Mouse (Mus musculus): ENCODE results near the gene Ddt. TPM values are rescaled to one million over a fixed set of nuclear protein-coding genes. Genes with fewer than 3 reads are reported as not detected.
A peak's percentile ranks its signal among the peaks of the same experiment; 100 is the strongest.
"Not testable (repeated sequence)": the region's sequence is repeated elsewhere in the genome, so short reads cannot be mapped to it uniquely, and the experiment has no call there.

Ddt gene
- total RNA-seq, 2 experiments from 2014 or later, result 33.2 to 36.8 TPM

DNA sequence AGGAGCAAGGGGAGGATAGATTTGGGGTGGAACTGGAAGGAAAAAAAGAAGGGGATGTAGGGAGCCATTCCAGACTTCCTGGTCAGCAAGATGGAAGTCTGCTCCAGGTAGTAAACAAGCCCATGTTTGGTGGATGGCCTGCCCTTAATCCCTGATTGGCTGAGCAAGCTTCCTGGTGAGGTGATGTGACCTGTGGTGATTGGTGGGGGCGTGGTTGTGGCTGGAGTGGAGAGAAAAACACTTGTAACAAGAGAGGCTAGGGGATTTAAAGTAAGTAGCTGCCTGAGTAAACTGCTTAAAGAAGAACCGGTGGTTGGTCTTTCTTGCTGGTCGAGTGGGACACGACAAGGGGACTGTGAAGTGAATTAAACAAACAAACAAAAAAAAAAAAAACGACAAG lies 5.5 kb downstream of the Ddt start:
- not testable (repeated sequence) for DNase-seq

GRCm38 (mm10) chr10:75766856-75767255 lies 6.4 kb downstream of the Ddt start:
- no peak for DNase-seq

- DNase-seq, result peak; percentile 78
Observed at GRCm38 (mm10) chr10:75764519-75765473, 8.4 kb downstream of the Ddt start.

- DNase-seq, result peak; percentile 98
Observed at GRCm38 (mm10) chr10:75763682-75764518, 9.3 kb downstream of the Ddt start, which contains the start of gene Cabin1. TSS of gene Cabin1 (minus strand) at chr10:75764341.

GRCm38 (mm10) chr10:75762413-75762812 lies 10.8 kb downstream of the Ddt start:
- DNase-seq, result no peak

DNA sequence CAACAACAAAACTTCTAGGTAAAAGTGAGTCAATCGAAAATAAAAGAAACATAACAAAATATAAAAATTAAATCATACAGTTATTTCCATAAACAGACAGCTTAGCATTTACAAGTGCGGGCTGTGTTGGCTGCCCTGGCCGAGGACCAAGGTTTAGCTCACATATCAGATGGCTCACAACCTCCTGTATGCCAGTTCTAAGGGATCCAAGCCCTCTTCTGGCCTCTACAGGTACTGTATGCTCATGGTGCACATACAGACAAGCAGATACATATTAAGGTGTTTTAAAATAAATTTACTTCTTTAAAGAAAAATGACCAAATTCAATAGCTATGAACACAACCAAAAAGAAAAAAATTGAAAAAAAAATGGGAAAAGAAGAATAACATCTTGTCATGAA lies 12.9 kb downstream of the Ddt start:
- no peak for DNase-seq

DNA sequence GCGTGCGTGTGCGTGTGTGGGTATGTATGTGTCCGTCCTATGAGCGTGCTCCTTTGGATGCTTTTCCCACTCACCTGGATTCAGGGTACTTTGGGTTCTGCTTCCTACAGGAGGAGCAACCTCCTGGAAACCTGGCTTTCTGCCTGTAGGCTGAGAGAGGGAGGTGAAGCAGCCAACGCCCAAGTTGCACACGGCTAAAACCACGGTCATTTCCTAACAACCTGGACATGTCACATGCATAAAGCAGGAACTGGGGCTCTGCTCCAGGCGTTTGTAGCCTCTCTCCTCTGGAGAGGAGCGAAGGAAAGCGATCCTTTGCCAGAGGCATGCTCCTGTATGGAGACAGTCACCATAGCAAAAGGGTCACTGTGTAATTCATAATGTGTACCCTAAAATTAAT lies 16.5 kb downstream of the Ddt start:
- DNase-seq, result no peak

- peak; percentile 88 for DNase-seq
Observed at GRCm38 (mm10) chr10:75744017-75744416, 29.2 kb downstream of the Ddt start.

GRCm38 (mm10) chr10:75743369-75743768 lies 29.8 kb downstream of the Ddt start:
- no peak for DNase-seq

DNA sequence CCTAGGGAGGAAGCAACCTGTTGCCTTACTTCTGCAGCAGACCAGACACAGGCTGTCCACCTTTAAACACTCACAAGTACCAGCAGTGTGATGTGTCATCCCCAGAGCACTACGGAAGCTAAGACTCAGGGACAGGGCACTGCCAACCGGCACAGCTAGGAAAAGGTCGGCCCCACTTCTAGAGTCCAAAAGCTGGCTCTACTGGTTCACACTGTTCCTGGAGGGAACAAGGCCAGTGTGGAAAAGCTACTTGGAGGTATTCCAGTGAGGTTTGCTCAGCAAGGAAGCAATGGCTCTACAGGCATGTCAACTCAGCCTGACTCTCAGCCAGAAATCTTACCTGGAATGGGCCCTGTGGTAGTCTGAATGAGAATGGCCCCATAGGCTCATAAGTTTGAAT lies 32.3 kb downstream of the Ddt start:
- no peak for DNase-seq

- no peak for DNase-seq
Observed at GRCm38 (mm10) chr10:75725449-75725848, 47.8 kb downstream of the Ddt start.

Other genes with a start within 250 kb of the Ddt start
- 1 to 10 TPM; 1.5 TPM for gene Lrrc75b, start 213.1 kb downstream of the Ddt start, total RNA-seq (2021)
- gene Ggt1, start 211.8 kb downstream of the Ddt start, total RNA-seq (2021), result under 1 TPM in 1 of 2 experiments, not detected in 1; 0.38 TPM
- 1 to 10 TPM; 8.4 to 9.3 TPM for gene Ggt5, start 184.1 kb downstream of the Ddt start, total RNA-seq (2021)
- gene Susd2, start 129.4 kb downstream of the Ddt start, total RNA-seq (2021), result 1 to 10 TPM; 4.7 to 4.9 TPM
- 10 to 100 TPM; 35.8 to 37.1 TPM for gene Cabin1, start 9.1 kb downstream of the Ddt start, total RNA-seq (2021)
- not detected for gene Gm20441, start 7.5 kb upstream of the Ddt start, total RNA-seq (2021)
- 1 to 10 TPM; 1.2 to 1.3 TPM for gene Gstt3, start 8.0 kb upstream of the Ddt start, total RNA-seq (2021)
- gene Gstt1, start 25.2 kb upstream of the Ddt start, total RNA-seq (2021), result 1 to 10 TPM; 3.5 to 4.4 TPM
- gene Gstt4, start 49.1 kb upstream of the Ddt start, total RNA-seq (2021), result not detected
- 1 to 10 TPM; 8.7 to 9.6 TPM for gene Gstt2, start 64.0 kb upstream of the Ddt start, total RNA-seq (2021)
- 100 to 1,000 TPM; 422 to 490 TPM for gene Mif, start 86.8 kb upstream of the Ddt start, total RNA-seq (2021)
- gene Derl3, start 120.0 kb upstream of the Ddt start, total RNA-seq (2021), result under 1 TPM in 1 of 2 experiments, not detected in 1; 0.21 TPM
- gene Smarcb1, start 148.2 kb upstream of the Ddt start, total RNA-seq (2021), result 10 to 100 TPM; 54.2 to 56.5 TPM
- gene Chchd10, start 159.7 kb upstream of the Ddt start, total RNA-seq (2021), result 100 to 1,000 TPM; 882 to 898 TPM
- gene Mmp11, start 163.1 kb upstream of the Ddt start, total RNA-seq (2021), result 10 to 100 TPM in 1 of 2 experiments, 1 to 10 TPM in 1; 10.0 to 12.7 TPM
- gene Gm867, start 167.3 kb upstream of the Ddt start, total RNA-seq (2021), result not detected
- not detected for gene Vpreb3, start 169.6 kb upstream of the Ddt start, total RNA-seq (2021)
- gene Gm5134, start 181.1 kb upstream of the Ddt start, total RNA-seq (2021), result not detected